Mouse (Mus musculus): Measurements from ENCODE around the gene Spata45. TPM values are rescaled to one million over a fixed set of nuclear protein-coding genes. Genes with fewer than 3 reads are reported as not detected.

Gene Spata45
- polyA plus RNA-seq, 1 experiment from 2014 or later, result not detected

- H3K4me2 ChIP-seq (ENCODE audit: low read length), result no peak overlapping the region
- no peaks in the 10 kb centered on the region for H3K27me3 ChIP-seq (ENCODE audit: control insufficient read depth, insufficient read depth, low read length)
- H3K4me1 ChIP-seq (ENCODE audit: control insufficient read depth, insufficient read depth, low read length), result no peaks in the 10 kb centered on the region
- no peak overlapping the region for H3K27ac ChIP-seq (replicated peaks; ENCODE audit: low read depth, low read length)
- no peak overlapping the region for H3K4me3 ChIP-seq (replicated peaks; ENCODE audit: low read depth, low read length)
- DNase-seq (peak; percentile 63), ATAC-seq (ENCODE audit: low FRiP score, low TSS enrichment) (no peak)
- H3K9me3 ChIP-seq (ENCODE audit: control insufficient read depth, low read length), result no peaks in the 10 kb centered on the region
- 70% methylated on average over 5 of the region's 5 CpGs for WGBS
- H3K9ac ChIP-seq (replicated peaks; ENCODE audit: low read length), result no peak overlapping the region
- H3K36me3 ChIP-seq (ENCODE audit: control insufficient read depth, insufficient read depth, low read length), result peaks cover 14% of the 10 kb centered on the region
Observed at GRCm38 (mm10) chr1:191084951-191085559, 48.6 kb downstream of the Spata45 start.

- Histone ChIP-seq H3K36me3 (ENCODE audit: control insufficient read depth, insufficient read depth, low read length) (peaks cover 12% of the 10 kb centered on the region), H3K9ac (replicated peaks; ENCODE audit: low read length) (no peak overlapping the region), H3K4me2 (ENCODE audit: low read length) (no peak overlapping the region), H3K27me3 (ENCODE audit: control insufficient read depth, insufficient read depth, low read length) (no peaks in the 10 kb centered on the region), H3K9me3 (ENCODE audit: control insufficient read depth, low read length) (no peaks in the 10 kb centered on the region), H3K4me3 (replicated peaks; ENCODE audit: low read depth, low read length) (no peak overlapping the region), H3K27ac (replicated peaks; ENCODE audit: low read depth, low read length) (no peak overlapping the region), H3K4me1 (ENCODE audit: control insufficient read depth, insufficient read depth, low read length) (no peaks in the 10 kb centered on the region)
- DNase-seq, result no peak
- no peak for ATAC-seq (ENCODE audit: low FRiP score, low TSS enrichment)
- 82% methylated on average over 12 of the region's 12 CpGs for WGBS
Observed at GRCm38 (mm10) chr1:191085597-191085996, 49.2 kb downstream of the Spata45 start.

GRCm38 (mm10) chr1:191086304-191086878 is 50.0 kb downstream of the Spata45 start:
- no peak overlapping the region for H3K27ac ChIP-seq (replicated peaks; ENCODE audit: low read depth, low read length)
- no peaks in the 10 kb centered on the region for H3K4me1 ChIP-seq (ENCODE audit: control insufficient read depth, insufficient read depth, low read length)
- H3K27me3 ChIP-seq (ENCODE audit: control insufficient read depth, insufficient read depth, low read length), result no peaks in the 10 kb centered on the region
- no peak for DNase-seq
- H3K9me3 ChIP-seq (ENCODE audit: control insufficient read depth, low read length), result no peaks in the 10 kb centered on the region
- peaks cover 8% of the 10 kb centered on the region for H3K36me3 ChIP-seq (ENCODE audit: control insufficient read depth, insufficient read depth, low read length)
- no peak overlapping the region for H3K4me2 ChIP-seq (ENCODE audit: low read length)
- ATAC-seq (ENCODE audit: low FRiP score, low TSS enrichment), result no peak
- 92% methylated on average over 7 of the region's 7 CpGs for WGBS
- H3K4me3 ChIP-seq (replicated peaks; ENCODE audit: low read depth, low read length), result no peak overlapping the region
- no peak overlapping the region for H3K9ac ChIP-seq (replicated peaks; ENCODE audit: low read length)

GRCm38 (mm10) chr1:191086960-191087359 is 50.5 kb downstream of the Spata45 start:
- ATAC-seq (ENCODE audit: low FRiP score, low TSS enrichment) (no peak), DNase-seq (no peak)
- Histone ChIP-seq H3K4me1 (ENCODE audit: control insufficient read depth, insufficient read depth, low read length) (no peaks in the 10 kb centered on the region), H3K36me3 (ENCODE audit: control insufficient read depth, insufficient read depth, low read length) (peaks cover 6% of the 10 kb centered on the region), H3K27ac (replicated peaks; ENCODE audit: low read depth, low read length) (no peak overlapping the region), H3K9me3 (ENCODE audit: control insufficient read depth, low read length) (no peaks in the 10 kb centered on the region), H3K27me3 (ENCODE audit: control insufficient read depth, insufficient read depth, low read length) (no peaks in the 10 kb centered on the region), H3K4me2 (ENCODE audit: low read length) (no peak overlapping the region), H3K9ac (replicated peaks; ENCODE audit: low read length) (no peak overlapping the region), H3K4me3 (replicated peaks; ENCODE audit: low read depth, low read length) (no peak overlapping the region)
- 75% methylated on average over 8 of the region's 8 CpGs for WGBS

- Histone ChIP-seq H3K36me3 (ENCODE audit: control insufficient read depth, insufficient read depth, low read length) (no peaks in the 10 kb centered on the region), H3K4me3 (replicated peaks; ENCODE audit: low read depth, low read length) (no peak overlapping the region), H3K4me1 (ENCODE audit: control insufficient read depth, insufficient read depth, low read length) (no peaks in the 10 kb centered on the region), H3K27ac (replicated peaks; ENCODE audit: low read depth, low read length) (no peak overlapping the region), H3K9me3 (ENCODE audit: control insufficient read depth, low read length) (no peaks in the 10 kb centered on the region), H3K27me3 (ENCODE audit: control insufficient read depth, insufficient read depth, low read length) (no peaks in the 10 kb centered on the region), H3K4me2 (ENCODE audit: low read length) (no peak overlapping the region), H3K9ac (replicated peaks; ENCODE audit: low read length) (no peak overlapping the region)
- 91% methylated on average over 5 of the region's 5 CpGs for WGBS
- DNase-seq (no peak), ATAC-seq (ENCODE audit: low FRiP score, low TSS enrichment) (no peak)
Observed at GRCm38 (mm10) chr1:191087955-191088354, 51.5 kb downstream of the Spata45 start.

GRCm38 (mm10) chr1:191089355-191089754 is 52.9 kb downstream of the Spata45 start:
- H3K9ac ChIP-seq (replicated peaks; ENCODE audit: low read length), result no peak overlapping the region
- DNase-seq, result no peak

GRCm38 (mm10) chr1:191092050-191092449 is 55.6 kb downstream of the Spata45 start:
- Histone ChIP-seq H3K27ac (replicated peaks; ENCODE audit: low read depth, low read length) (no peak overlapping the region), H3K9ac (replicated peaks; ENCODE audit: low read length) (no peak overlapping the region), H3K9me3 (ENCODE audit: control insufficient read depth, low read length) (no peaks in the 10 kb centered on the region), H3K4me3 (replicated peaks; ENCODE audit: low read depth, low read length) (no peak overlapping the region), H3K4me1 (ENCODE audit: control insufficient read depth, insufficient read depth, low read length) (no peaks in the 10 kb centered on the region), H3K27me3 (ENCODE audit: control insufficient read depth, insufficient read depth, low read length) (peaks cover 3% of the 10 kb centered on the region; the same call in 1 of the 2 replicates), H3K36me3 (ENCODE audit: control insufficient read depth, insufficient read depth, low read length) (no peaks in the 10 kb centered on the region), H3K4me2 (ENCODE audit: low read length) (no peak overlapping the region)
- WGBS, result 85% methylated on average over 8 of the region's 8 CpGs
- ATAC-seq (ENCODE audit: low FRiP score, low TSS enrichment) (no peak), DNase-seq (no peak)

More at GRCm38 (mm10) chr1:191089355-191089754, 52.9 kb downstream of the Spata45 start:
- no peaks in the 10 kb centered on the region for H3K27me3 ChIP-seq (ENCODE audit: control insufficient read depth, insufficient read depth, low read length)
- no peak overlapping the region for H3K27ac ChIP-seq (replicated peaks; ENCODE audit: low read depth, low read length)
- H3K9me3 ChIP-seq (ENCODE audit: control insufficient read depth, low read length), result no peaks in the 10 kb centered on the region
- H3K4me3 ChIP-seq (replicated peaks; ENCODE audit: low read depth, low read length), result no peak overlapping the region
- ATAC-seq (ENCODE audit: low FRiP score, low TSS enrichment), result no peak
- WGBS, result 77% methylated on average over 6 of the region's 6 CpGs
- H3K36me3 ChIP-seq (ENCODE audit: control insufficient read depth, insufficient read depth, low read length), result no peaks in the 10 kb centered on the region
- H3K4me1 ChIP-seq (ENCODE audit: control insufficient read depth, insufficient read depth, low read length), result no peaks in the 10 kb centered on the region
- H3K4me2 ChIP-seq (ENCODE audit: low read length), result no peak overlapping the region
